Mouse (Mus musculus): ENCODE results near the gene Lrrc55.

DNA sequence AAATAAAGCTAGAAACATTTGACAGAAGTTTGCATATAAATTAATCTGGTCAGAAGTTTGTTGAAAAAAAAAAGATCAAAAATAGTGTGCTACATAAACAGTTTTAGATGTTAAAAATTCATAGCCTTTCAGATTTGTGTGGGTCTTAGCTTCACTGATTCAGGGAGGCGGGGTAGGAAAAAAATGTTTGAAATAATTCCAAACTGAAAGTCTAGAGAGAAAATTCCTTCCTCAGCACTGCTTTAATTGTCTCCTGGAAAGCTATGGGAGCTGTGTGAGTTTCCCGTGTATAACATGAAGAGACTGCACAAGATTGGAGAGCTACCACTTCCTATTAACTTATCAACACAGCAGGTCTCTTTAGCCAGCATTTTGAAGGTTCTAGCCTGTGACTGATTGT is 49.5 kb downstream of the Lrrc55 start:
- TF ChIP-seq GATA1 (IDR thresholded peaks at IDR 0.05; ENCODE audit: borderline replicate concordance, low read length): no peak
- TF ChIP-seq FLI1 (IDR thresholded peaks at IDR 0.05; ENCODE audit: low read length): no peak
